Mouse (Mus musculus): ENCODE results near the gene Ces4a.

DNA sequence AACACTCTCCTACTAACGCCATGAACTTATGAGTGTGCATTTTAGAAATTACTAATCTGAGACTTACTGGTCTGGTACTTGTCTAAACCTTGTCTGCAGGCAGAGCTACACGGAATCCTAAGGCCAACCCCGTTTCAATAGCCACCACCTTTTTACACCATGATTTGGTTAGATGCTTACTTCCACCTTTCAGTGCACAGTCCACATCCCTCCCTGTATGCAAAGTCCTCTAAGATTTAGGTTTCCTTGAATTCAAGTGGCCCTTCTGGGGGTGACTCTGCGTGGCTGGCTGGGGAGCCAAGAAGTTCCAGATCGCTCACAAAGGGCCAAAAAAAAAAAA lies 38.4 kb downstream of the Ces4a start:
- no peak for TF ChIP-seq POLR2A (IDR thresholded peaks at IDR 0.05; ENCODE audit: extremely low read depth, insufficient read depth, low read length)
- TF ChIP-seq CTCF (IDR thresholded peaks at IDR 0.05; ENCODE audit: extremely low read depth, insufficient read depth, low read length), result no peak
